8 mouse cellular contexts compared by ENCODE assay signal in genomic region chr13:49326246-49327206, GRCm38 (mm10). TPM values are rescaled to one million over a fixed set of nuclear protein-coding genes. Genes with fewer than 3 reads are reported as not detected.
A peak's percentile ranks its signal among the peaks of the same experiment; 100 is the strongest.
DNase-seq lines count a peak whose midpoint lies in the region; ATAC-seq lines count a peak whose summit lies in the region.
"Had no signal": no experiment of that assay in that cellular context is flagged by ENCODE, and none has a peak within 500 bp of the region (broad histone marks: within the 10 kb centered on the region; RNA-seq: fewer than 3 reads in every experiment).

No protein-coding gene starts in this region.

- peaks cover 60% of the 10 kb centered on the region for H3K4me1 ChIP-seq in megakaryocyte, embryonic 14.5 days
- H3K4me1 ChIP-seq: lung, embryonic 15.5 days had no signal

- no peaks in the 10 kb centered on the region for H3K27me3 ChIP-seq in megakaryocyte, embryonic 14.5 days (replicated peaks)
- H3K27me3 ChIP-seq: lung, embryonic 15.5 days had no signal

- DNase-seq in testis, postnatal 10 days (ENCODE audit: low spot score), result peak; percentile 74
- DNase-seq in testis, postnatal 14 days (ENCODE audit: low spot score), result no peak
- peak; percentile 69 for DNase-seq in adrenal gland, postnatal 14 days
- peak; percentile 34 for DNase-seq in embryo, embryonic 9.5 days (ENCODE audit: extremely low spot score)
- peak; percentile 36 to 72 for DNase-seq in spleen, postnatal 10 days (ENCODE audit: low spot score in 2 of 2)

- peaks cover 6% of the 10 kb centered on the region for H3K36me3 ChIP-seq in megakaryocyte, embryonic 14.5 days (replicated peaks; ENCODE audit: low read length)
- H3K36me3 ChIP-seq: lung, embryonic 15.5 days had no signal

- H3K4me3 ChIP-seq in megakaryocyte, embryonic 14.5 days (replicated peaks), result peak overlapping the region; percentile 33
- H3K4me3 ChIP-seq: lung, embryonic 15.5 days had no signal

- peak; percentile 85 for ATAC-seq in inflammation-experienced regulatory T-cells, adult 6 months

- no peaks in the 10 kb centered on the region for H3K9me3 ChIP-seq in megakaryocyte, embryonic 14.5 days
- H3K9me3 ChIP-seq: lung, embryonic 15.5 days had no signal

RNA-seq across cellular contexts. Expression of gene Fgd3, which starts 6.4 kb away (rescaled TPM):
- 2.7 and 7.7 TPM in 2 replicates for total RNA-seq in adrenal gland, postnatal 14 days (2021)
- 10 to 100 TPM; 10.4 to 19.8 (median 16.3) TPM for polyA plus RNA-seq in inflammation-experienced regulatory T-cells, adult 6 months (2017; shearing (Covaris generic))
- polyA plus RNA-seq in megakaryocyte, embryonic 14.5 days (2012; ENCODE audit: insufficient read depth, low replicate concordance), result 9.1 and 10.4 TPM in 2 replicates

RNA-seq across cellular contexts. Expression of gene Bicd2, which starts 14.9 kb away (rescaled TPM):
- total RNA-seq in adrenal gland, postnatal 14 days (2021), result 38.2 TPM in 2 replicates
- polyA plus RNA-seq in inflammation-experienced regulatory T-cells, adult 6 months (2017; shearing (Covaris generic)), result 1 to 10 TPM; 5.8 to 7.1 (median 6.6) TPM
- 21.2 and 22.5 TPM in 2 replicates for polyA plus RNA-seq in megakaryocyte, embryonic 14.5 days (2012; ENCODE audit: insufficient read depth, low replicate concordance)
